Mouse (Mus musculus): ENCODE data around the gene Birc6. TPM values are rescaled to one million over a fixed set of nuclear protein-coding genes. Genes with fewer than 3 reads are reported as not detected.
A peak's percentile ranks its signal among the peaks of the same experiment; 100 is the strongest.

Birc6 gene
- total RNA-seq (2014; rRNA removed) (103 and 121 TPM in 2 replicates), polyA plus RNA-seq (2015; fragmentation: Nextera tagmentation; extraction: Ambion mirVana) (60.8 and 86.0 TPM in 2 replicates)

- peak within 1 kb of the TSS; percentile 90 for H3K9ac ChIP-seq
- no peaks in the 10 kb centered on the region for H3K36me3 ChIP-seq (ENCODE audit: insufficient read depth)
- peaks cover 4% of the 10 kb centered on the region; the same call in 1 of the 2 replicates for H3K4me1 ChIP-seq (ENCODE audit: insufficient read depth)
- H3K9me3 ChIP-seq (ENCODE audit: low read length) = no peaks in the 10 kb centered on the region
- ATAC-seq = peak; percentile 95
- H3K4me2 ChIP-seq (ENCODE audit: low read depth) = peak within 1 kb of the TSS; percentile 80
- WGBS = 2% methylated on average over 61 of the region's 71 CpGs
- 0 out of 2 replicates have a peak, but pooled peaks have one; percentile 31 for TF ChIP-seq CTCF (IDR thresholded peaks at IDR 0.05; ENCODE audit: low read depth)
- H3K4me3 ChIP-seq (ENCODE audit: low read depth, low read length) = peak within 1 kb of the TSS; percentile 71
- DNase-seq = peak; percentile 100
- H3K27me3 ChIP-seq (ENCODE audit: insufficient read depth, low read length) = no peaks in the 10 kb centered on the region
- peak within 1 kb of the TSS; percentile 97 for H3K27ac ChIP-seq (ENCODE audit: low read depth, low read length)
Observed at GRCm38 (mm10) chr17:74527729-74528607, at the start of gene Birc6. Gene Birc6 (plus strand): TSS chr17:74528295.

- no peaks in the 10 kb centered on the region for H3K9me3 ChIP-seq (ENCODE audit: low read length)
- H3K4me3 ChIP-seq (ENCODE audit: low read depth, low read length) = no peak overlapping the region
- DNase-seq (no peak), ATAC-seq (no peak)
- no peak overlapping the region for H3K4me2 ChIP-seq (ENCODE audit: low read depth)
- no peaks in the 10 kb centered on the region for H3K27me3 ChIP-seq (ENCODE audit: insufficient read depth, low read length)
- TF ChIP-seq CTCF (IDR thresholded peaks at IDR 0.05; ENCODE audit: low read depth) = no peak
- H3K36me3 ChIP-seq (ENCODE audit: insufficient read depth) = no peaks in the 10 kb centered on the region
- 86% methylated on average over 14 of the region's 14 CpGs for WGBS
- H3K9ac ChIP-seq = no peak overlapping the region
- H3K27ac ChIP-seq (ENCODE audit: low read depth, low read length) = no peak overlapping the region
- H3K4me1 ChIP-seq (ENCODE audit: insufficient read depth) = no peaks in the 10 kb centered on the region
Observed at GRCm38 (mm10) chr17:74480361-74481069, 47.6 kb upstream of the Birc6 start.

GRCm38 (mm10) chr17:74489024-74489900 is 38.8 kb upstream of the Birc6 start, which contains the start of gene Yipf4:
Gene Yipf4 (plus strand): TSS chr17:74489493.
- 6% methylated on average over 58 of the region's 58 CpGs for WGBS

GRCm38 (mm10) chr17:74489901-74490220 is 38.2 kb upstream of the Birc6 start:
- ATAC-seq (no peak), DNase-seq (no peak)
- Histone ChIP-seq H3K27ac (ENCODE audit: low read depth, low read length) (peak overlapping the region; percentile 82), H3K27me3 (ENCODE audit: insufficient read depth, low read length) (no peaks in the 10 kb centered on the region), H3K36me3 (ENCODE audit: insufficient read depth) (peaks cover 18% of the 10 kb centered on the region), H3K9me3 (ENCODE audit: low read length) (no peaks in the 10 kb centered on the region), H3K9ac (peak overlapping the region; percentile 94), H3K4me3 (ENCODE audit: low read depth, low read length) (peak overlapping the region; percentile 96), H3K4me2 (ENCODE audit: low read depth) (peak overlapping the region; percentile 68), H3K4me1 (ENCODE audit: insufficient read depth) (peaks cover 6% of the 10 kb centered on the region; the same call in 1 of the 2 replicates)
- TF ChIP-seq CTCF (IDR thresholded peaks at IDR 0.05; ENCODE audit: low read depth) = no peak
- under 1% methylated on average over 12 of the region's 12 CpGs for WGBS

More at GRCm38 (mm10) chr17:74489024-74489900, 38.8 kb upstream of the Birc6 start, which contains the start of gene Yipf4:
- Histone ChIP-seq H3K4me1 (ENCODE audit: insufficient read depth) (peaks cover 6% of the 10 kb centered on the region; the same call in 1 of the 2 replicates), H3K4me3 (ENCODE audit: low read depth, low read length) (peak within 1 kb of the TSS; percentile 96), H3K4me2 (ENCODE audit: low read depth) (peak within 1 kb of the TSS; percentile 68), H3K9ac (peak within 1 kb of the TSS; percentile 94), H3K36me3 (ENCODE audit: insufficient read depth) (peaks cover 13% of the 10 kb centered on the region), H3K27ac (ENCODE audit: low read depth, low read length) (peak within 1 kb of the TSS; percentile 82), H3K9me3 (ENCODE audit: low read length) (no peaks in the 10 kb centered on the region), H3K27me3 (ENCODE audit: insufficient read depth, low read length) (no peaks in the 10 kb centered on the region)
- DNase-seq (peak; percentile 98), ATAC-seq (peak; percentile 100)
- TF ChIP-seq CTCF (IDR thresholded peaks at IDR 0.05; ENCODE audit: low read depth) = no peak

- Histone ChIP-seq H3K4me1 (ENCODE audit: insufficient read depth) (peaks cover 6% of the 10 kb centered on the region; the same call in 1 of the 2 replicates), H3K4me2 (ENCODE audit: low read depth) (no peak overlapping the region), H3K9ac (no peak overlapping the region), H3K27me3 (ENCODE audit: insufficient read depth, low read length) (no peaks in the 10 kb centered on the region), H3K9me3 (ENCODE audit: low read length) (no peaks in the 10 kb centered on the region), H3K36me3 (ENCODE audit: insufficient read depth) (peaks cover 22% of the 10 kb centered on the region), H3K27ac (ENCODE audit: low read depth, low read length) (no peak overlapping the region), H3K4me3 (ENCODE audit: low read depth, low read length) (no peak overlapping the region)
- WGBS = 95% methylated on average over 3 of the region's 3 CpGs
- no peak for DNase-seq
- TF ChIP-seq CTCF (IDR thresholded peaks at IDR 0.05; ENCODE audit: low read depth) = no peak
- ATAC-seq = no peak
Observed at GRCm38 (mm10) chr17:74491565-74491964, 36.5 kb upstream of the Birc6 start.

- Histone ChIP-seq H3K27ac (ENCODE audit: low read depth, low read length) (no peak overlapping the region), H3K9ac (no peak overlapping the region), H3K4me3 (ENCODE audit: low read depth, low read length) (no peak overlapping the region), H3K4me2 (ENCODE audit: low read depth) (no peak overlapping the region), H3K9me3 (ENCODE audit: low read length) (no peaks in the 10 kb centered on the region), H3K4me1 (ENCODE audit: insufficient read depth) (no peaks in the 10 kb centered on the region), H3K27me3 (ENCODE audit: insufficient read depth, low read length) (no peaks in the 10 kb centered on the region), H3K36me3 (ENCODE audit: insufficient read depth) (peaks cover 34% of the 10 kb centered on the region)
- no peak for TF ChIP-seq CTCF (IDR thresholded peaks at IDR 0.05; ENCODE audit: low read depth)
- no peak for DNase-seq
- ATAC-seq = no peak
- whole genome bisulfite sequencing = 97% methylated on average over 4 of the region's 4 CpGs
Observed at GRCm38 (mm10) chr17:74500204-74500603, 27.9 kb upstream of the Birc6 start.
